Mouse (Mus musculus) ES-E14 (cell line): ENCODE measurements at regions not wholly inside any gene's neighbourhood (a gene's known extent, or its start where the extent isn't known, plus 50 kb on each side); places are given as distances from the start of the nearest gene placed in this dataset.

ENCODE experiments used
- DNase-seq: peaks from one replicate; pipeline ENCODE4 v3.0.0-alpha.2; 2013; ENCODE audit warnings: low read depth, low spot score
- H3K27ac ChIP-seq: 2 replicates; pipeline ENCODE4 v1.5.1; 2012; ENCODE audit warnings: low read depth, mild to moderate bottlenecking, low read length, moderate library complexity, mixed read lengths; ENCODE audit not compliant: poor library complexity, insufficient read depth, severe bottlenecking
- H3K36me3 ChIP-seq: 2 replicates; pipeline ENCODE4 v1.6.1; 2012; ENCODE audit warnings: mild to moderate bottlenecking, low read length, moderate library complexity, mixed read lengths; ENCODE audit not compliant: control insufficient read depth, poor library complexity, insufficient read depth, severe bottlenecking
- H3K4me1 ChIP-seq, 2 experiments: fragments of 150-350 bp in 1 of 2; sonication (generic) in 1 of 2; 2 replicates each; pipeline ENCODE4 v1.6.1; 2012; ENCODE audit warnings: low read length in 2 of 2, mild to moderate bottlenecking in 1 of 2, mixed read lengths in 1 of 2; ENCODE audit not compliant: control insufficient read depth in 2 of 2, insufficient read depth in 2 of 2, poor library complexity in 1 of 2
- H3K4me3 ChIP-seq, 2 experiments: fragments of 150-350 bp in 1 of 2; sonication (generic) in 1 of 2; 2 replicates each; pipeline ENCODE4 v1.5.1; 2012; ENCODE audit warnings: low read length in 2 of 2, low read depth in 1 of 2, mild to moderate bottlenecking in 1 of 2, mixed read lengths in 1 of 2; ENCODE audit not compliant: insufficient read depth in 1 of 2, poor library complexity in 1 of 2, severe bottlenecking in 1 of 2
- H3K9ac ChIP-seq: 2 replicates; pipeline ENCODE4 v1.6.1; 2012; ENCODE audit warnings: low read depth, mild to moderate bottlenecking, low read length, mixed read lengths; ENCODE audit not compliant: poor library complexity, insufficient read depth, severe bottlenecking
- H3K9me3 ChIP-seq: fragments of 150-350 bp; sonication (generic); 2 replicates; pipeline ENCODE4 v1.6.1; 2012; ENCODE audit warnings: low read depth, mild to moderate bottlenecking, low read length; ENCODE audit not compliant: control insufficient read depth, insufficient read depth
- CHD2 ChIP-seq: IDR thresholded peaks from 2 replicates; pipeline ENCODE4 v1.6.1; 2014; ENCODE audit warnings: mild to moderate bottlenecking, low read depth, low read length, inconsistent platforms
- HCFC1 ChIP-seq: IDR thresholded peaks from 2 replicates; pipeline ENCODE4 v1.6.1; 2012; ENCODE audit warnings: low read length, inconsistent platforms, borderline replicate concordance; ENCODE audit not compliant: insufficient read depth
- MAFK ChIP-seq: IDR thresholded peaks from 2 replicates; pipeline ENCODE4 v1.6.1; 2014; ENCODE audit warnings: mild to moderate bottlenecking, low read depth, low read length, inconsistent platforms; ENCODE audit not compliant: insufficient read depth
- ZC3H11A ChIP-seq: IDR thresholded peaks from 2 replicates; pipeline ENCODE4 v1.6.1; 2012; ENCODE audit warnings: low read depth, mild to moderate bottlenecking, inconsistent platforms, low read length, borderline replicate concordance
- ZNF384 ChIP-seq: IDR thresholded peaks from 2 replicates; pipeline ENCODE4 v1.6.1; 2012; ENCODE audit warnings: low read depth, low read length, inconsistent platforms
- in situ Hi-C, 2 experiments: fragments of 600-800 bp; cut with MboI; formaldehyde crosslinking; loops; one replicate each; pipeline ENCODE4 v1.15.1; 2025; ENCODE audit warnings: low sequenced_read_pairs in 2 of 2, inconsistent platforms in 1 of 2; ENCODE audit not compliant: unreplicated experiment in 2 of 2

- no peak for TF ChIP-seq ZNF384
- TF ChIP-seq MAFK = no peak
- TF ChIP-seq HCFC1 = no peak
- no peak for TF ChIP-seq CHD2
- TF ChIP-seq ZC3H11A = no peak
- in situ Hi-C loops = no loop called here
- no peak for DNase-seq
- H3K9ac ChIP-seq = no peak overlapping the region
- no peak overlapping the region for H3K4me3 ChIP-seq
- H3K4me1 ChIP-seq = peaks cover 0 to 2% of the 10 kb centered on the region in 2 experiments; a peak in 1 of 4 replicates
- H3K36me3 ChIP-seq = no peaks in the 10 kb centered on the region
- no peaks in the 10 kb centered on the region for H3K9me3 ChIP-seq
- H3K27ac ChIP-seq = no peak overlapping the region
Measured at GRCm38 (mm10) chr6:51693984-51694383, 170.3 kb downstream of the Snx10 start.

GRCm38 (mm10) chr6:51696396-51696795, 172.7 kb downstream of the Snx10 start:
- no peak for DNase-seq
- in situ Hi-C loops = no loop called here
- no peaks in the 10 kb centered on the region for H3K4me1 ChIP-seq
- no peak overlapping the region for H3K27ac ChIP-seq
- no peaks in the 10 kb centered on the region for H3K9me3 ChIP-seq
- no peak overlapping the region for H3K4me3 ChIP-seq
- TF ChIP-seq ZC3H11A (no peak), HCFC1 (no peak), ZNF384 (no peak), CHD2 (no peak)
- H3K36me3 ChIP-seq = no peaks in the 10 kb centered on the region
- no peak overlapping the region for H3K9ac ChIP-seq

GRCm38 (mm10) chr6:51697754-51698153, 174.1 kb downstream of the Snx10 start:
- no peak overlapping the region for H3K9ac ChIP-seq
- in situ Hi-C loops = no loop called here
- H3K4me1 ChIP-seq = no peaks in the 10 kb centered on the region
- no peak overlapping the region for H3K4me3 ChIP-seq
- TF ChIP-seq HCFC1 (no peak), CHD2 (no peak), ZNF384 (no peak), MAFK (no peak), ZC3H11A (no peak)
- DNase-seq = no peak
- H3K9me3 ChIP-seq = no peaks in the 10 kb centered on the region
- no peak overlapping the region for H3K27ac ChIP-seq
- no peaks in the 10 kb centered on the region for H3K36me3 ChIP-seq

GRCm38 (mm10) chr6:51698244-51698643, 174.5 kb downstream of the Snx10 start:
- Histone ChIP-seq H3K4me3 (no peak overlapping the region), H3K9ac (no peak overlapping the region), H3K9me3 (no peaks in the 10 kb centered on the region), H3K4me1 (no peaks in the 10 kb centered on the region), H3K27ac (no peak overlapping the region), H3K36me3 (no peaks in the 10 kb centered on the region)
- in situ Hi-C loops = no loop called here
- TF ChIP-seq MAFK (no peak), HCFC1 (no peak)
- DNase-seq = no peak

GRCm38 (mm10) chr6:51701253-51702020, 177.7 kb downstream of the Snx10 start:
- TF ChIP-seq HCFC1 (no peak), ZNF384 (no peak), MAFK (no peak), ZC3H11A (no peak), CHD2 (no peak)
- no peak for DNase-seq
- no peak overlapping the region for H3K27ac ChIP-seq

More at GRCm38 (mm10) chr6:51701253-51702020, 177.7 kb downstream of the Snx10 start:
- Histone ChIP-seq H3K36me3 (no peaks in the 10 kb centered on the region), H3K9me3 (no peaks in the 10 kb centered on the region), H3K4me3 (no peak overlapping the region), H3K4me1 (no peaks in the 10 kb centered on the region), H3K9ac (no peak overlapping the region)
- in situ Hi-C loops = no loop called here
